Comparison of ENCODE assay signal across 8 mouse cellular contexts in the genomic region with DNA sequence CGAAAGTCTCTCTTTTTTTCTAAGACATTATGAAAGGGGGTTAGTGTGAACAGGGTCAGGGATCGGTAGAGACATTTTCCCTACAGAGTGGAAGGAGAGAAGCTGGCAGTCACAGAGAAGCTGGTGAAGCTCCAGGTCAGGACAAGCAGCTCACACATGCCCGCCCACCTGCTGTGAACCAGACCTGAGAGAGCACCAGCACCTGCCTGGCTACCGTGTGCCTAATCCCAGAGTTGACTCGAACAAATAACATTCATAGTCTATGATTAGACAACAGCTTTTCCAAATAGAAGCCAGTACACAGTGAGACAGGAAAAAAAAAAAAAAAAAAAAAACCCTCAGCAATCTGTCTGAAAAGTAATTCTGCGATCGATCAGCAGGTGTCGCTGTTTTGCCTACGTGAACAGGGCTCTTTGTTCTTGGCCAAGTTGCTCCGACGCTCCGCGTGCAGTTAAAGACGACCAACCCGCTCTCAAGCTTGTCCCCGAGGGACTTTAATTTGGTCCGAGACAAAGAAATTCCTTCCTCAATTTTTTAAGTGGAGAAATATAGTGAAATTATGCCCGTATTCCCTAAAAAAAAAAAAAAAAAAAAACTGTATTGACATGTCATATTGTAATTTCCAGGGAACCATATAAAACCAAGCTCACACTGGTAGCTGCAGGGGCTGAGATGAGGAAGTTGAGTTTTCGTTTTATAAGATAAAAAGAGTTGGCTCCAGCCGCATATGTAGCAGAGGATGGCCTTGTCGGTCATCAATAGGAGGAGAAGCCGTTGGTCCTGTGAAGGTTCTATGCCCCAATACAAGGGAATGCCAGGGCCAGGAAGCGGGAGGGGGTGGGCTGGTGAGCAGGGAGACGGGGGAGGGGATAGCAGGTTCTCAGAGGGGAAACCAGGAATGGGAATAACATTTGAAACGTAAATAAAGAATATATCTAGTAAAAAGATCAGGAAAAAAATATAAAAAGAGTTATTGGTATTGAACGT. TPM values are rescaled to one million over a fixed set of nuclear protein-coding genes. Genes with fewer than 3 reads are reported as not detected.
DNase-seq lines count a peak whose midpoint lies in the region; ATAC-seq lines count a peak whose summit lies in the region.

No protein-coding gene starts in this region.

- H3K36me3 ChIP-seq in heart, embryonic 14.5 days (ENCODE audit: control insufficient read depth, insufficient read depth, low read length): no peaks in the 10 kb centered on the region
- no peaks in the 10 kb centered on the region for H3K36me3 ChIP-seq in liver, embryonic 12.5 days
- no peaks in the 10 kb centered on the region for H3K36me3 ChIP-seq in stomach, embryonic 14.5 days (ENCODE audit: control insufficient read depth, insufficient read depth, low read length)

- ATAC-seq in heart, embryonic 14.5 days (ENCODE audit: insufficient number of reproducible peaks, insufficient read depth, low FRiP score, low read depth): no peak
- ATAC-seq in liver, embryonic 12.5 days: no peak
- ATAC-seq in stomach, embryonic 14.5 days (ENCODE audit: insufficient number of reproducible peaks, insufficient read depth, low FRiP score, low read depth): peak; percentile 59; the same call in 1 of the 2 replicates

- DNase-seq in CD4-positive helper T cell, adult 2 months (ENCODE audit: low read depth, low spot score): peak; percentile 85
- peak; percentile 90 for DNase-seq in brain, embryonic 18.5 days (ENCODE audit: low read depth, low spot score)
- DNase-seq in fibroblast of lung, adult 2 months (ENCODE audit: low read depth): peak; percentile 75
- DNase-seq in kidney, postnatal 10 days: peak; percentile 95
- peak; percentile 71 to 81 for DNase-seq in natural killer cell, adult 2 months (ENCODE audit: low spot score in 2 of 2)

- H3K4me3 ChIP-seq in heart, embryonic 14.5 days (ENCODE audit: control insufficient read depth in 1 of 2, insufficient read depth in 1 of 2, low read depth in 1 of 2, low read length in 2 of 2): peak overlapping the region; percentile 19 to 23; a peak in 3 of 4 replicates
- no peak overlapping the region for H3K4me3 ChIP-seq in liver, embryonic 12.5 days
- no peak overlapping the region for H3K4me3 ChIP-seq in stomach, embryonic 14.5 days (ENCODE audit: low read depth, low read length)

- peak overlapping the region; percentile 62 for H3K4me2 ChIP-seq in heart, embryonic 14.5 days (ENCODE audit: low read length)
- peak overlapping the region; percentile 42 for H3K4me2 ChIP-seq in liver, embryonic 12.5 days
- H3K4me2 ChIP-seq in stomach, embryonic 14.5 days (replicated peaks; ENCODE audit: low read depth, low read length): peak overlapping the region; percentile 32

- no peak overlapping the region; a peak in 1 of 4 replicates for H3K27ac ChIP-seq in heart, embryonic 14.5 days (replicated peaks in 1 of 2; ENCODE audit: control insufficient read depth in 1 of 2, insufficient read depth in 1 of 2, low read depth in 2 of 2, low read length in 2 of 2)
- H3K27ac ChIP-seq in liver, embryonic 12.5 days: no peak overlapping the region
- H3K27ac ChIP-seq in stomach, embryonic 14.5 days (ENCODE audit: low read length): no peak overlapping the region

- H3K4me1 ChIP-seq in heart, embryonic 14.5 days (ENCODE audit: control insufficient read depth in 2 of 2, insufficient read depth in 2 of 2, low read length in 2 of 2): peaks cover 2 to 6% of the 10 kb centered on the region in 2 experiments; a peak in 3 of 4 replicates
- H3K4me1 ChIP-seq in liver, embryonic 12.5 days: peaks cover 6% of the 10 kb centered on the region; the same call in 1 of the 2 replicates
- no peaks in the 10 kb centered on the region for H3K4me1 ChIP-seq in stomach, embryonic 14.5 days (ENCODE audit: control insufficient read depth, insufficient read depth, low read length)

- H3K9ac ChIP-seq in heart, embryonic 14.5 days (ENCODE audit: low read length): peak overlapping the region; percentile 53
- H3K9ac ChIP-seq in liver, embryonic 12.5 days: no peak overlapping the region
- no peak overlapping the region for H3K9ac ChIP-seq in stomach, embryonic 14.5 days (replicated peaks; ENCODE audit: low read depth, low read length)

- WGBS in heart, embryonic 14.5 days: 14% methylated on average over 26 of the region's 26 CpGs
- 13% methylated on average over 26 of the region's 26 CpGs for WGBS in liver, embryonic 12.5 days (ENCODE audit: insufficient replicate concordance)
- WGBS in stomach, embryonic 14.5 days: 14% methylated on average over 26 of the region's 26 CpGs

- no peaks in the 10 kb centered on the region for H3K9me3 ChIP-seq in heart, embryonic 14.5 days (ENCODE audit: control insufficient read depth, low read length)
- H3K9me3 ChIP-seq in liver, embryonic 12.5 days (replicated peaks): no peaks in the 10 kb centered on the region
- H3K9me3 ChIP-seq in stomach, embryonic 14.5 days (ENCODE audit: control insufficient read depth, low read depth, low read length): no peaks in the 10 kb centered on the region

- no peaks in the 10 kb centered on the region for H3K27me3 ChIP-seq in heart, embryonic 14.5 days (ENCODE audit: control insufficient read depth, insufficient read depth, low read length)
- peaks cover 28% of the 10 kb centered on the region for H3K27me3 ChIP-seq in liver, embryonic 12.5 days (replicated peaks)
- no peaks in the 10 kb centered on the region for H3K27me3 ChIP-seq in stomach, embryonic 14.5 days (ENCODE audit: control insufficient read depth, insufficient read depth, low read length)

RNA-seq across cellular contexts. Expression of gene Nfe2l3, which starts 48.4 kb away (rescaled TPM):
- polyA plus RNA-seq in heart, embryonic 14.5 days (2014; fragmentation: Nextera tagmentation; extraction: Ambion mirVana): 4.1 and 4.3 TPM in 2 replicates
- polyA plus RNA-seq in liver, embryonic 12.5 days (2016; fragmentation: Nextera tagmentation; extraction: Ambion mirVana): 0.23 and 0.29 TPM in 2 replicates
- polyA plus RNA-seq in stomach, embryonic 14.5 days (2014; fragmentation: Nextera tagmentation; extraction: Ambion mirVana): 7.5 and 9.3 TPM in 2 replicates

Comparison
In these comparisons a context has a peak if more than half of its experiments do, and no peak if none do; other contexts are left out.
1. H3K4me3 ChIP-seq: peak in heart, embryonic 14.5 days (2 of 2); none in liver, embryonic 12.5 days (single experiment) and stomach, embryonic 14.5 days (single experiment).
2. Peak in every context shown above with its lines, with median percentiles within 50 percentile points of each other: DNase-seq and H3K4me2 ChIP-seq.